Mouse (Mus musculus) liver, adult 2 months (tissue): ENCODE measurements around the gene Nsmce1.

Source experiments
- CTCF ChIP-seq: fragments of 200-500 bp; IDR thresholded peaks from 2 replicates; pipeline ENCODE4 v1.5.1; 2011; ENCODE audit warnings: low read depth, low read length, control low read depth
- POLR2A ChIP-seq: fragments of 200-500 bp; IDR thresholded peaks from 2 replicates; pipeline ENCODE4 v1.6.1; 2011; ENCODE audit warnings: low read length, control low read depth; ENCODE audit not compliant: insufficient read depth; ENCODE audit errors: extremely low read depth

DNA sequence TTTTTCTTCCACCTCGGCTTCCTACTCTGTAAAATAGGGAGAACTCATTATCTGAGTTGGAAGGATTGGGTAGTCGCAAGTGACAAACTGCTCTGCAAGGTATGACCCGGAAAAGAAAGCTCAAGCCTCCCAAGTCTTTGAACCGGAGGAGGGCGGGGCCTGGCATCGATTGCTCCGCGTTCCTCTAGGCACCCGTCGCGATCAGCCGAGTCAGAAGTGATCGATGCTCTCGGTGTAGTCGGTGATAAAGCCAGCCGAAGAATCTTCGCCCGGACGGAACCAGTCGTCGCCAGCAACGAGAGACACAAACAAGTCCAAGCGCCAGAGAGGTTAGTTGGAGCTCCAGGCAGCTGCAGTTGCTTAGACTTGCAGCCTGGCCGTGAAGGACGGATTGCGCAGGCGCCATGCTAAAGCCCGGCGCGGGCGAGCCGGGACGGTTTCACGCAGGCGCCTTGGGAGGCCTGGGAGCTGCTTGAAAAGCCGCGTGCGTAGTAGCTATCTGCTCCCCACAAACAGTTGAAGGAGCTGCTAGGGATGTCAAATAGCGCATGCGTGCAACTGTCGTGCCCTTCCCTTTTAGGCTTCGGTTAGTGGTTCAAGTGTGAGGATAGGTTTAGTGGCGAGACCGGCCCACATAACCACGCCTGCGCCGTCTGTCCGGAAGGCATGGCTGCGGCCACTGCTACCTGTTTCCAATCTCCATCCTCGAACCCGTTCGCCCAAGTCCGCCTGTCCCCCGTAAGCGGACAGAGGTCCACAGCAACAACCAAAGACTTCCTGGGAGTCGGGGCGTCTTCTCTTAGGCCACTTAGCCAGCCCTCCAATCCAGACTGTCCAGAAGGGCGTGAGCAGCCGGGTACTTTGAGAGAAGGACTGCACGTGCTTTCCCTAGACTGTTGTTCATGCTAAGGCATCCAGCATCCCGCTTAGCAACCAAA lies 46.7 kb downstream of the Nsmce1 start, which contains the start of gene Kdm8:
- TF ChIP-seq POLR2A (no peak), CTCF (no peak)
